Mouse (Mus musculus): ENCODE data around the gene Arhgap29. TPM values are rescaled to one million over a fixed set of nuclear protein-coding genes. Genes with fewer than 3 reads are reported as not detected.

The Arhgap29 gene
- polyA plus RNA-seq, 2 experiments, result 3.9 to 5.3 TPM

DNA sequence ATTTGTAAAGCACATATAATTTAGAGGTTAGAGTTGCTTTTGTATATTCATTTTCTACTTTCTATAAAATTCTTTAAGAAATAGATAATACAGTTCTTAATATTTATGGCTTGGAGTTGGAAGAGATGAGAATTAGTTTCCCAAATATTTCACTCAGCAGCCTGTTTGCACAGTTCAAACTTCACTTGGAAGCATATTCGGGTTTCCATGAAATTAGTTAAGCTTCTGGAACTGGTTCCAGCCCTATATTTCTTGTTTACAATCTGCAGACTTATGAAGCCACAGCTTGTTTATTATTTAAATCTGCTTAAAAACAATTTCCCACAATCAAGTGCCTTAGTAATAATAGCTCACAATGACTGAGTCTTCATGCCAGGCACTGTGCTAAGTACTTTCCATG, 17.1 kb downstream of the Arhgap29 start:
- no peaks in the 10 kb centered on the region for H3K27me3 ChIP-seq (ENCODE audit: control insufficient read depth, insufficient read depth, low read length)
- no peaks in the 10 kb centered on the region for H3K9me3 ChIP-seq (ENCODE audit: control insufficient read depth, low read length)
- DNase-seq (ENCODE audit: low read depth in 3 of 3, low spot score in 3 of 3), result no peak
- no peaks in the 10 kb centered on the region for H3K36me3 ChIP-seq (replicated peaks; ENCODE audit: control insufficient read depth, insufficient read depth, low read depth)
- H3K4me1 ChIP-seq (replicated peaks; ENCODE audit: control insufficient read depth in 2 of 2, insufficient read depth in 2 of 2, low read length in 1 of 2), result peaks cover 9% of the 10 kb centered on the region in 2 experiments
- H3K4me2 ChIP-seq (ENCODE audit: low read depth), result peak overlapping the region; percentile 83
- TF ChIP-seq CTCF (IDR thresholded peaks at IDR 0.05; ENCODE audit: low read depth) (no peak), EP300 (IDR thresholded peaks at IDR 0.05; ENCODE audit: low read depth) (no peak)
- no peak overlapping the region for H3K27ac ChIP-seq
- H3K9ac ChIP-seq (replicated peaks), result no peak overlapping the region
- 41% methylated on average over 1 of the region's 1 CpGs for WGBS (ENCODE audit: insufficient replicate concordance)
- no peak overlapping the region for H3K4me3 ChIP-seq (ENCODE audit: insufficient read depth in 1 of 2, low read depth in 2 of 2, low read length in 2 of 2)
- no peak for ATAC-seq (ENCODE audit: insufficient read depth)

DNA sequence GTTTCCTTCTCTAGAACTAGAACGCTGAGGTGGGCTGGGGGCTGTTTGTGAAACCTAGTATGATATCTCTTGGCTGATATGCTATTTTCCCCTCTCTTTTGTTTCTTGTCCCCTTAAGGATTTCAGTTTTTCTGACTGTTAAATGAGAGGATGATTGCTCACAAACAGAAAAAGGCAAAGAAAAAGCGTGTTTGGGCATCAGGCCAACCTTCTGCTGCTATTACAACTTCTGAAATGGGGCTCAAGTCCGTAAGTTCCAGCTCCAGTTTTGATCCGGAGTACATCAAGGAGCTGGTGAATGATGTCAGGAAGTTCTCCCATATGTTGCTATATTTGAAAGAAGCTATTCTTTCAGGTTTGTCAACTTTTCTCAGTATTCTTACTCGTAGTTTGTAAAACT, 21.4 kb downstream of the Arhgap29 start:
- Histone ChIP-seq H3K4me2 (ENCODE audit: low read depth) (no peak overlapping the region), H3K4me1 (replicated peaks; ENCODE audit: control insufficient read depth in 2 of 2, insufficient read depth in 2 of 2, low read length in 1 of 2) (peaks cover under 1% of the 10 kb centered on the region in 2 experiments; a peak in 2 of 4 replicates), H3K27ac (no peak overlapping the region), H3K4me3 (ENCODE audit: insufficient read depth in 1 of 2, low read depth in 2 of 2, low read length in 2 of 2) (no peak overlapping the region), H3K9me3 (ENCODE audit: control insufficient read depth, low read length) (no peaks in the 10 kb centered on the region), H3K9ac (replicated peaks) (no peak overlapping the region), H3K36me3 (replicated peaks; ENCODE audit: control insufficient read depth, insufficient read depth, low read depth) (no peaks in the 10 kb centered on the region), H3K27me3 (ENCODE audit: control insufficient read depth, insufficient read depth, low read length) (no peaks in the 10 kb centered on the region)
- TF ChIP-seq EP300 (IDR thresholded peaks at IDR 0.05; ENCODE audit: low read depth) (no peak), CTCF (IDR thresholded peaks at IDR 0.05; ENCODE audit: low read depth) (no peak)
- 64% methylated on average over 5 of the region's 5 CpGs for WGBS (ENCODE audit: insufficient replicate concordance)
- DNase-seq (ENCODE audit: low read depth in 3 of 3, low spot score in 3 of 3), result no peak
- ATAC-seq (ENCODE audit: insufficient read depth), result no peak

DNA sequence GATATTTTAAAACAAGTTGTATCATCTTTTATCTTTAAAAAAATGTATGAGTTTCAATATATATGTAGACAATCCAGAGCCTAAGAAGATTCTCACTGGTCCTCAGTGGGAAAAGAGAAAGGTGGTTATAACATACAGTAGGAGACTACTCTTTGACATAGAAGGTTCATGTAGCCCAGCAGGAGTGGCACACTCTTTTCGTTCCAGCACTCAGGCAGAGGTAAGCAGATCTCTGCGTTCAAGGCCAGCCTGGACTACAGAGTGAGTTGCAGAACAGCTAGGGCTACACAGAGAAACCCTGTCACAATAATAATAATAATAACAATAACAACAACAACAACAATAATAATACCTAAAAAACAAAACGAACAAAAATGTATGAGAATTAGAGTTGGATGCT, 23.0 kb downstream of the Arhgap29 start:
- no peak for ATAC-seq (ENCODE audit: insufficient read depth)
- 64% methylated on average over 3 of the region's 3 CpGs for WGBS (ENCODE audit: insufficient replicate concordance)
- no peak for DNase-seq (ENCODE audit: low read depth in 3 of 3, low spot score in 3 of 3)
- no peak overlapping the region for H3K4me3 ChIP-seq (ENCODE audit: insufficient read depth in 1 of 2, low read depth in 2 of 2, low read length in 2 of 2)
- H3K27me3 ChIP-seq (ENCODE audit: control insufficient read depth, insufficient read depth, low read length), result no peaks in the 10 kb centered on the region
- H3K9me3 ChIP-seq (ENCODE audit: control insufficient read depth, low read length), result no peaks in the 10 kb centered on the region
- no peaks in the 10 kb centered on the region for H3K4me1 ChIP-seq (replicated peaks; ENCODE audit: control insufficient read depth in 2 of 2, insufficient read depth in 2 of 2, low read length in 1 of 2)
- H3K9ac ChIP-seq (replicated peaks), result no peak overlapping the region
- no peak overlapping the region for H3K27ac ChIP-seq
- H3K4me2 ChIP-seq (ENCODE audit: low read depth), result no peak overlapping the region
- TF ChIP-seq CTCF (IDR thresholded peaks at IDR 0.05; ENCODE audit: low read depth), result no peak
- no peak for TF ChIP-seq EP300 (IDR thresholded peaks at IDR 0.05; ENCODE audit: low read depth)
- no peaks in the 10 kb centered on the region for H3K36me3 ChIP-seq (replicated peaks; ENCODE audit: control insufficient read depth, insufficient read depth, low read depth)

DNA sequence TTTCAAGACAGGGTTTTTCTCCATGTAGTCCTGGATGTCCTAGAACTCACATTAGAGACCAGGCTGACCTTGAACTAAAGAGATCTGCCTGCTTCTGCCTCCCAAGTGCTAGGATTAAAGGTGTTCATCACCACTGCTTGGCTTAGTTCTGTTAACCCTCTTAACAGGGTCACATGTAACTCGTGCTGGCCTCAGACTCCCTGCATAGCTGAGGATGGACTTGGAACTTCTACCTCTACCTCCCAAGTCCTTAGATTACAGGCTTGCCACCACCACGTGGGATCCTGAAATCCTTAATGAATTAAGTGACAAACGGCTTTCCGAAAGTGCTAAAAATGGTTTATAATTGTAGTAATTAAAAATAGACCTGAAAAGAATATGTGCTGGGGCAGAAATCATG, 29.0 kb downstream of the Arhgap29 start:
- Histone ChIP-seq H3K4me3 (ENCODE audit: insufficient read depth in 1 of 2, low read depth in 2 of 2, low read length in 2 of 2) (no peak overlapping the region), H3K27ac (no peak overlapping the region), H3K27me3 (ENCODE audit: control insufficient read depth, insufficient read depth, low read length) (no peaks in the 10 kb centered on the region), H3K4me2 (ENCODE audit: low read depth) (no peak overlapping the region), H3K9ac (replicated peaks) (no peak overlapping the region), H3K4me1 (replicated peaks; ENCODE audit: control insufficient read depth in 2 of 2, insufficient read depth in 2 of 2, low read length in 1 of 2) (peaks cover 0 to 2% of the 10 kb centered on the region in 2 experiments; a peak in 2 of 4 replicates), H3K9me3 (ENCODE audit: control insufficient read depth, low read length) (no peaks in the 10 kb centered on the region), H3K36me3 (replicated peaks; ENCODE audit: control insufficient read depth, insufficient read depth, low read depth) (no peaks in the 10 kb centered on the region)
- 62% methylated on average over 4 of the region's 4 CpGs for WGBS (ENCODE audit: insufficient replicate concordance)
- ATAC-seq (ENCODE audit: insufficient read depth) (no peak), DNase-seq (ENCODE audit: low read depth in 3 of 3, low spot score in 3 of 3) (no peak)
- TF ChIP-seq EP300 (IDR thresholded peaks at IDR 0.05; ENCODE audit: low read depth), result no peak
- TF ChIP-seq CTCF (IDR thresholded peaks at IDR 0.05; ENCODE audit: low read depth), result no peak

DNA sequence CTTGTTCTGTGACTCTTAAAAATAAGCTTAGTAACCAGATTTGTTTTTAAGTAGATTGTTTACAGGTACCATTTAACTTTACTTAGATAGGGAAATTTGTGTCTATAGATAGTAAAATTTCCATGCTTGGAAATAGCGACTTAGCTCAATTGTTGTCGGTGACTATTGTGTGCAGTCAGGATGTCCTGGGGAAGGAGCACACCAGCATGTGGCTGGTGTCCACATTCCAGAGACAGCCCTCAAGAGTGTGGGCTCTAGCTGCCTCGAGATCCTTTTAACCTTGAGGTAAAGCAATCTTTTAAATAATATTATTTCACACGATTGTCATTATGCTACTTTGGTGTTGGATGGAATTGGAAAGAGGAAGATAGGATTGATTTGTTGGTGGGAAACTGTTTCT, 30.1 kb downstream of the Arhgap29 start:
- DNase-seq (ENCODE audit: low read depth in 3 of 3, low spot score in 3 of 3), result no peak
- Histone ChIP-seq H3K36me3 (replicated peaks; ENCODE audit: control insufficient read depth, insufficient read depth, low read depth) (no peaks in the 10 kb centered on the region), H3K27me3 (ENCODE audit: control insufficient read depth, insufficient read depth, low read length) (no peaks in the 10 kb centered on the region)

More for the DNA sequence above, 30.1 kb downstream of the Arhgap29 start:
- Histone ChIP-seq H3K27ac (no peak overlapping the region), H3K4me3 (ENCODE audit: insufficient read depth in 1 of 2, low read depth in 2 of 2, low read length in 2 of 2) (no peak overlapping the region), H3K9me3 (ENCODE audit: control insufficient read depth, low read length) (no peaks in the 10 kb centered on the region), H3K4me2 (ENCODE audit: low read depth) (no peak overlapping the region), H3K9ac (replicated peaks) (no peak overlapping the region), H3K4me1 (replicated peaks; ENCODE audit: control insufficient read depth in 2 of 2, insufficient read depth in 2 of 2, low read length in 1 of 2) (peaks cover 0 to 2% of the 10 kb centered on the region in 2 experiments; a peak in 2 of 4 replicates)
- WGBS (ENCODE audit: insufficient replicate concordance), result 26% methylated on average over 4 of the region's 4 CpGs
- no peak for TF ChIP-seq CTCF (IDR thresholded peaks at IDR 0.05; ENCODE audit: low read depth)
- TF ChIP-seq EP300 (IDR thresholded peaks at IDR 0.05; ENCODE audit: low read depth), result no peak
- ATAC-seq (ENCODE audit: insufficient read depth), result no peak
